Mouse (Mus musculus): ENCODE data around the gene Taok3. TPM values are rescaled to one million over a fixed set of nuclear protein-coding genes. Genes with fewer than 3 reads are reported as not detected.

Taok3 gene
- polyA plus RNA-seq, 1 experiment from 2014 or later = 61.7 TPM

- WGBS = 82% methylated on average over 4 of the region's 4 CpGs
- H3K27ac ChIP-seq (ENCODE audit: low read depth, low read length) = no peak overlapping the region
- H3K9me3 ChIP-seq (ENCODE audit: control insufficient read depth, low read length) = no peaks in the 10 kb centered on the region
- ATAC-seq = no peak
- no peak overlapping the region for H3K9ac ChIP-seq (ENCODE audit: low read depth, low read length)
- no peaks in the 10 kb centered on the region for H3K27me3 ChIP-seq (replicated peaks; ENCODE audit: control insufficient read depth, insufficient read depth, low read length)
- H3K4me2 ChIP-seq (ENCODE audit: low read length) = no peak overlapping the region
- H3K4me1 ChIP-seq (ENCODE audit: control insufficient read depth, insufficient read depth, low read depth, low read length) = no peaks in the 10 kb centered on the region
- H3K4me3 ChIP-seq (ENCODE audit: low read length) = no peak overlapping the region
- peaks cover 2% of the 10 kb centered on the region; the same call in 1 of the 2 replicates for H3K36me3 ChIP-seq (ENCODE audit: control insufficient read depth, insufficient read depth, low read length)
Observed at GRCm38 (mm10) chr5:117214016-117214415, 94.1 kb downstream of the Taok3 start.

- 75% methylated on average over 12 of the region's 12 CpGs for WGBS
- H3K4me1 ChIP-seq (ENCODE audit: control insufficient read depth, insufficient read depth, low read depth, low read length) = no peaks in the 10 kb centered on the region
- no peaks in the 10 kb centered on the region; the same call in 1 of the 2 replicates for H3K36me3 ChIP-seq (ENCODE audit: control insufficient read depth, insufficient read depth, low read length)
- ATAC-seq = no peak
- H3K9ac ChIP-seq (ENCODE audit: low read depth, low read length) = no peak overlapping the region
- no peak overlapping the region for H3K4me3 ChIP-seq (ENCODE audit: low read length)
- no peaks in the 10 kb centered on the region for H3K9me3 ChIP-seq (ENCODE audit: control insufficient read depth, low read length)
- H3K4me2 ChIP-seq (ENCODE audit: low read length) = no peak overlapping the region
- no peak overlapping the region for H3K27ac ChIP-seq (ENCODE audit: low read depth, low read length)
- no peaks in the 10 kb centered on the region for H3K27me3 ChIP-seq (replicated peaks; ENCODE audit: control insufficient read depth, insufficient read depth, low read length)
Observed at GRCm38 (mm10) chr5:117231059-117231458, 111.1 kb downstream of the Taok3 start.

GRCm38 (mm10) chr5:117236540-117236939 lies 116.6 kb downstream of the Taok3 start:
- no peak overlapping the region for H3K4me2 ChIP-seq (ENCODE audit: low read length)
- 72% methylated on average over 5 of the region's 5 CpGs for WGBS
- ATAC-seq = no peak
- H3K27ac ChIP-seq (ENCODE audit: low read depth, low read length) = no peak overlapping the region
- H3K9me3 ChIP-seq (ENCODE audit: control insufficient read depth, low read length) = no peaks in the 10 kb centered on the region
- H3K9ac ChIP-seq (ENCODE audit: low read depth, low read length) = no peak overlapping the region
- peaks cover 3% of the 10 kb centered on the region; the same call in 1 of the 2 replicates for H3K4me1 ChIP-seq (ENCODE audit: control insufficient read depth, insufficient read depth, low read depth, low read length)
- no peaks in the 10 kb centered on the region for H3K27me3 ChIP-seq (replicated peaks; ENCODE audit: control insufficient read depth, insufficient read depth, low read length)
- H3K4me3 ChIP-seq (ENCODE audit: low read length) = no peak overlapping the region
- no peaks in the 10 kb centered on the region; the same call in 1 of the 2 replicates for H3K36me3 ChIP-seq (ENCODE audit: control insufficient read depth, insufficient read depth, low read length)

- Histone ChIP-seq H3K4me1 (ENCODE audit: control insufficient read depth, insufficient read depth, low read depth, low read length) (peaks cover 16% of the 10 kb centered on the region), H3K9me3 (ENCODE audit: control insufficient read depth, low read length) (no peaks in the 10 kb centered on the region), H3K4me3 (ENCODE audit: low read length) (no peak overlapping the region), H3K27me3 (replicated peaks; ENCODE audit: control insufficient read depth, insufficient read depth, low read length) (no peaks in the 10 kb centered on the region), H3K27ac (ENCODE audit: low read depth, low read length) (no peak overlapping the region; the same call in 1 of the 2 replicates), H3K9ac (ENCODE audit: low read depth, low read length) (no peak overlapping the region), H3K4me2 (ENCODE audit: low read length) (no peak overlapping the region), H3K36me3 (ENCODE audit: control insufficient read depth, insufficient read depth, low read length) (no peaks in the 10 kb centered on the region; the same call in 1 of the 2 replicates)
- 57% methylated on average over 4 of the region's 4 CpGs for WGBS
- no peak for ATAC-seq
Observed at GRCm38 (mm10) chr5:117239106-117239505, 119.2 kb downstream of the Taok3 start.

GRCm38 (mm10) chr5:117240321-117240731 lies 120.4 kb downstream of the Taok3 start:
- Histone ChIP-seq H3K27me3 (replicated peaks; ENCODE audit: control insufficient read depth, insufficient read depth, low read length) (no peaks in the 10 kb centered on the region), H3K4me1 (ENCODE audit: control insufficient read depth, insufficient read depth, low read depth, low read length) (peaks cover 17% of the 10 kb centered on the region), H3K4me2 (ENCODE audit: low read length) (peak overlapping the region; percentile 60), H3K9me3 (ENCODE audit: control insufficient read depth, low read length) (no peaks in the 10 kb centered on the region), H3K4me3 (ENCODE audit: low read length) (peak overlapping the region; percentile 52), H3K36me3 (ENCODE audit: control insufficient read depth, insufficient read depth, low read length) (no peaks in the 10 kb centered on the region), H3K27ac (ENCODE audit: low read depth, low read length) (peak overlapping the region; percentile 87), H3K9ac (ENCODE audit: low read depth, low read length) (peak overlapping the region; percentile 77)
- peak; percentile 77 for ATAC-seq
- 1% methylated on average over 11 of the region's 12 CpGs for WGBS

- WGBS = 1% methylated on average over 32 of the region's 32 CpGs
Observed at GRCm38 (mm10) chr5:117240761-117241322, 120.9 kb downstream of the Taok3 start.

GRCm38 (mm10) chr5:117241935-117242531 lies 122.1 kb downstream of the Taok3 start:
- Histone ChIP-seq H3K4me1 (ENCODE audit: control insufficient read depth, insufficient read depth, low read depth, low read length) (peaks cover 17% of the 10 kb centered on the region), H3K9ac (ENCODE audit: low read depth, low read length) (peak overlapping the region; percentile 77), H3K27ac (ENCODE audit: low read depth, low read length) (peak overlapping the region; percentile 87), H3K9me3 (ENCODE audit: control insufficient read depth, low read length) (no peaks in the 10 kb centered on the region), H3K4me3 (ENCODE audit: low read length) (peak overlapping the region; percentile 52), H3K4me2 (ENCODE audit: low read length) (peak overlapping the region; percentile 60), H3K27me3 (replicated peaks; ENCODE audit: control insufficient read depth, insufficient read depth, low read length) (no peaks in the 10 kb centered on the region), H3K36me3 (ENCODE audit: control insufficient read depth, insufficient read depth, low read length) (no peaks in the 10 kb centered on the region)
- 29% methylated on average over 16 of the region's 16 CpGs for WGBS
- ATAC-seq = peak; percentile 59

More at GRCm38 (mm10) chr5:117240761-117241322, 120.9 kb downstream of the Taok3 start:
- Histone ChIP-seq H3K27me3 (replicated peaks; ENCODE audit: control insufficient read depth, insufficient read depth, low read length) (no peaks in the 10 kb centered on the region), H3K9me3 (ENCODE audit: control insufficient read depth, low read length) (no peaks in the 10 kb centered on the region), H3K4me3 (ENCODE audit: low read length) (peak overlapping the region; percentile 52), H3K4me1 (ENCODE audit: control insufficient read depth, insufficient read depth, low read depth, low read length) (peaks cover 17% of the 10 kb centered on the region), H3K36me3 (ENCODE audit: control insufficient read depth, insufficient read depth, low read length) (no peaks in the 10 kb centered on the region), H3K27ac (ENCODE audit: low read depth, low read length) (peak overlapping the region; percentile 87), H3K4me2 (ENCODE audit: low read length) (peak overlapping the region; percentile 60), H3K9ac (ENCODE audit: low read depth, low read length) (peak overlapping the region; percentile 77)
- ATAC-seq = peak; percentile 52

- Histone ChIP-seq H3K36me3 (ENCODE audit: control insufficient read depth, insufficient read depth, low read length) (no peaks in the 10 kb centered on the region), H3K4me1 (ENCODE audit: control insufficient read depth, insufficient read depth, low read depth, low read length) (peaks cover 17% of the 10 kb centered on the region), H3K9ac (ENCODE audit: low read depth, low read length) (peak overlapping the region; percentile 76), H3K4me2 (ENCODE audit: low read length) (peak overlapping the region; percentile 60), H3K9me3 (ENCODE audit: control insufficient read depth, low read length) (no peaks in the 10 kb centered on the region), H3K4me3 (ENCODE audit: low read length) (peak overlapping the region; percentile 52), H3K27me3 (replicated peaks; ENCODE audit: control insufficient read depth, insufficient read depth, low read length) (no peaks in the 10 kb centered on the region), H3K27ac (ENCODE audit: low read depth, low read length) (peak overlapping the region; percentile 87)
- peak; percentile 21 for ATAC-seq
- WGBS = 20% methylated on average over 22 of the region's 22 CpGs
Observed at GRCm38 (mm10) chr5:117242671-117243478, 122.9 kb downstream of the Taok3 start.

GRCm38 (mm10) chr5:117245170-117245569 lies 125.2 kb downstream of the Taok3 start:
- Histone ChIP-seq H3K27me3 (replicated peaks; ENCODE audit: control insufficient read depth, insufficient read depth, low read length) (no peaks in the 10 kb centered on the region), H3K36me3 (ENCODE audit: control insufficient read depth, insufficient read depth, low read length) (no peaks in the 10 kb centered on the region)
- WGBS = 85% methylated on average over 8 of the region's 8 CpGs

More at GRCm38 (mm10) chr5:117245170-117245569, 125.2 kb downstream of the Taok3 start:
- Histone ChIP-seq H3K27ac (ENCODE audit: low read depth, low read length) (no peak overlapping the region), H3K9me3 (ENCODE audit: control insufficient read depth, low read length) (no peaks in the 10 kb centered on the region), H3K9ac (ENCODE audit: low read depth, low read length) (no peak overlapping the region), H3K4me3 (ENCODE audit: low read length) (no peak overlapping the region), H3K4me1 (ENCODE audit: control insufficient read depth, insufficient read depth, low read depth, low read length) (peaks cover 14% of the 10 kb centered on the region), H3K4me2 (ENCODE audit: low read length) (no peak overlapping the region)
- no peak for ATAC-seq

All from hindbrain, embryonic 16.5 days (tissue).